Mouse (Mus musculus) heart, postnatal 0 days (tissue): ENCODE measurements around the gene Prkcq.

Source experiments
- CTCF ChIP-seq: IDR thresholded peaks from 2 replicates; pipeline ENCODE4 v1.5.1; 2016; ENCODE audit warnings: antibody characterized with exemption, control low read depth, low read depth
- EP300 ChIP-seq: IDR thresholded peaks from 2 replicates; pipeline ENCODE4 v1.6.1; 2016; ENCODE audit warnings: antibody characterized with exemption, low read depth

DNA sequence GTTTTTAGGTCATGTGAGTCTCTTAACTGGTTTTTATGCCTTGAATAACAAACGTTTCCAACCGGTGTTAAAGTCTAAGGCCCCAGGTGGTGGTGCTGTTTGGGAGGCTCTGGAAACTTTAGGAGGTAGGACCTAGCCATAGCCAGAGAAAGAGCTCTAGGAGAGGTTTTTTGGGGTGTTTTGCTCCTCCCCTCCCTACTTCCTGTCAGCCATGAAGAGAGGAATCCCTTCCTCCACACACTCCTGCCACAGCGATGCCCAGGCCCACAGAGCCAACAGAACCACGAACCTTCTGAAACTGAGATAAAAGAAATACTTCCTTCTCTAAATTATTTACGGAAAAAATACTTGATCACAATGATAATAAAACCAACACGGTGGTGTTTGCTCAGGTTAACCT lies 36.2 kb upstream of the Prkcq start:
- no peak for TF ChIP-seq CTCF
- TF ChIP-seq EP300: no peak
